Mouse (Mus musculus) ES-E14 (cell line): ENCODE results near the gene Olfr976. TPM values are rescaled to one million over a fixed set of nuclear protein-coding genes. Genes with fewer than 3 reads are reported as not detected.

Experiments used
- DNase-seq: peaks from one replicate; pipeline ENCODE4 v3.0.0-alpha.2; 2013; ENCODE audit warnings: low read depth, low spot score
- H3K27ac ChIP-seq: 2 replicates; pipeline ENCODE4 v1.5.1; 2012; ENCODE audit warnings: low read depth, mild to moderate bottlenecking, low read length, moderate library complexity, mixed read lengths; ENCODE audit not compliant: poor library complexity, insufficient read depth, severe bottlenecking
- H3K36me3 ChIP-seq: 2 replicates; pipeline ENCODE4 v1.6.1; 2012; ENCODE audit warnings: mild to moderate bottlenecking, low read length, moderate library complexity, mixed read lengths; ENCODE audit not compliant: control insufficient read depth, poor library complexity, insufficient read depth, severe bottlenecking
- H3K4me1 ChIP-seq, 2 experiments: fragments of 150-350 bp in 1 of 2; sonication (generic) in 1 of 2; 2 replicates each; pipeline ENCODE4 v1.6.1; 2012; ENCODE audit warnings: low read length in 2 of 2, mild to moderate bottlenecking in 1 of 2, mixed read lengths in 1 of 2; ENCODE audit not compliant: control insufficient read depth in 2 of 2, insufficient read depth in 2 of 2, poor library complexity in 1 of 2
- H3K4me3 ChIP-seq, 2 experiments: fragments of 150-350 bp in 1 of 2; sonication (generic) in 1 of 2; 2 replicates each; pipeline ENCODE4 v1.5.1; 2012; ENCODE audit warnings: low read length in 2 of 2, low read depth in 1 of 2, mild to moderate bottlenecking in 1 of 2, mixed read lengths in 1 of 2; ENCODE audit not compliant: insufficient read depth in 1 of 2, poor library complexity in 1 of 2, severe bottlenecking in 1 of 2
- H3K9ac ChIP-seq: 2 replicates; pipeline ENCODE4 v1.6.1; 2012; ENCODE audit warnings: low read depth, mild to moderate bottlenecking, low read length, mixed read lengths; ENCODE audit not compliant: poor library complexity, insufficient read depth, severe bottlenecking
- H3K9me3 ChIP-seq: fragments of 150-350 bp; sonication (generic); 2 replicates; pipeline ENCODE4 v1.6.1; 2012; ENCODE audit warnings: low read depth, mild to moderate bottlenecking, low read length; ENCODE audit not compliant: control insufficient read depth, insufficient read depth
- CHD2 ChIP-seq: IDR thresholded peaks from 2 replicates; pipeline ENCODE4 v1.6.1; 2014; ENCODE audit warnings: mild to moderate bottlenecking, low read depth, low read length, inconsistent platforms
- HCFC1 ChIP-seq: IDR thresholded peaks from 2 replicates; pipeline ENCODE4 v1.6.1; 2012; ENCODE audit warnings: low read length, inconsistent platforms, borderline replicate concordance; ENCODE audit not compliant: insufficient read depth
- MAFK ChIP-seq: IDR thresholded peaks from 2 replicates; pipeline ENCODE4 v1.6.1; 2014; ENCODE audit warnings: mild to moderate bottlenecking, low read depth, low read length, inconsistent platforms; ENCODE audit not compliant: insufficient read depth
- ZC3H11A ChIP-seq: IDR thresholded peaks from 2 replicates; pipeline ENCODE4 v1.6.1; 2012; ENCODE audit warnings: low read depth, mild to moderate bottlenecking, inconsistent platforms, low read length, borderline replicate concordance
- ZNF384 ChIP-seq: IDR thresholded peaks from 2 replicates; pipeline ENCODE4 v1.6.1; 2012; ENCODE audit warnings: low read depth, low read length, inconsistent platforms
- in situ Hi-C, 2 experiments: fragments of 600-800 bp; cut with MboI; formaldehyde crosslinking; loops; one replicate each; pipeline ENCODE4 v1.15.1; 2025; ENCODE audit warnings: low sequenced_read_pairs in 2 of 2, inconsistent platforms in 1 of 2; ENCODE audit not compliant: unreplicated experiment in 2 of 2
- total RNA-seq: library from RNA; depleted of rRNA; stranded (reverse); fragments of 300-350 nt; gene quantifications from 2 replicates; pipeline ENCODE4 v1.2.3, GENCODE M21; 2012; rRNA removed

Olfr976 gene
- total RNA-seq, 1 experiment, result not detected

- DNase-seq, result no peak
- no peak within 1 kb of the TSS for H3K4me3 ChIP-seq
- no peaks in the 10 kb centered on the region for H3K4me1 ChIP-seq
- in situ Hi-C loops, result no loop called here
- H3K9ac ChIP-seq, result no peak within 1 kb of the TSS
- TF ChIP-seq ZC3H11A, result no peak
- no peak for TF ChIP-seq MAFK
- TF ChIP-seq CHD2, result no peak
- TF ChIP-seq ZNF384, result no peak
- TF ChIP-seq HCFC1, result no peak
- H3K9me3 ChIP-seq, result no peaks in the 10 kb centered on the region
- no peak within 1 kb of the TSS for H3K27ac ChIP-seq
- no peaks in the 10 kb centered on the region for H3K36me3 ChIP-seq
These were observed 53.9 kb downstream of the Olfr976 start, which contains the start of gene Olfr229 for GRCm38 (mm10) chr9:39907036-39907435. Gene Olfr229, plus strand, starts transcription at chr9:39907336.

GRCm38 (mm10) chr9:39905106-39905505 lies 55.8 kb downstream of the Olfr976 start:
- H3K9me3 ChIP-seq, result no peaks in the 10 kb centered on the region
- no peak overlapping the region for H3K4me3 ChIP-seq
- in situ Hi-C loops, result no loop called here
- no peak overlapping the region for H3K27ac ChIP-seq
- TF ChIP-seq ZC3H11A (no peak), MAFK (no peak), CHD2 (no peak), ZNF384 (no peak), HCFC1 (no peak)
- H3K4me1 ChIP-seq, result no peaks in the 10 kb centered on the region
- H3K36me3 ChIP-seq, result no peaks in the 10 kb centered on the region
- DNase-seq, result no peak
- H3K9ac ChIP-seq, result no peak overlapping the region

Other genes starting within 250 kb of the Olfr976 start
- not detected in 2 replicates for gene Olfr965, start 249.8 kb downstream of the Olfr976 start, total RNA-seq
- gene Olfr150, start 230.2 kb downstream of the Olfr976 start, total RNA-seq, result not detected in 2 replicates
- gene Olfr967, start 214.9 kb downstream of the Olfr976 start, total RNA-seq, result not detected in 2 replicates
- 0.05 TPM in 1 of 2 replicates, not detected in the other for gene Olfr968, start 177.9 kb downstream of the Olfr976 start, total RNA-seq
- gene Olfr969, start 170.2 kb downstream of the Olfr976 start, total RNA-seq, result not detected in 2 replicates
- gene Olfr970, start 152.3 kb downstream of the Olfr976 start, total RNA-seq, result not detected in 2 replicates
- gene Olfr971, start 124.3 kb downstream of the Olfr976 start, total RNA-seq, result not detected in 2 replicates
- not detected in 2 replicates for gene Olfr972, start 94.7 kb downstream of the Olfr976 start, total RNA-seq
- not detected in 2 replicates for gene Olfr229, start 53.8 kb downstream of the Olfr976 start, total RNA-seq
- gene Olfr974, start 23.6 kb downstream of the Olfr976 start, total RNA-seq, result not detected in 2 replicates
- not detected in 2 replicates for gene Olfr975, start 9.1 kb downstream of the Olfr976 start, total RNA-seq
- not detected in 2 replicates for gene Olfr978, start 31.0 kb upstream of the Olfr976 start, total RNA-seq
- 0.13 TPM in 1 of 2 replicates, not detected in the other for gene Olfr979, start 42.3 kb upstream of the Olfr976 start, total RNA-seq
- 0.16 TPM in 1 of 2 replicates, not detected in the other for gene Olfr980, start 48.4 kb upstream of the Olfr976 start, total RNA-seq
- gene Olfr981, start 60.3 kb upstream of the Olfr976 start, total RNA-seq, result not detected in 2 replicates
- 0.05 TPM in 1 of 2 replicates, not detected in the other for gene Olfr982, start 112.7 kb upstream of the Olfr976 start, total RNA-seq
- gene Olfr983, start 132.5 kb upstream of the Olfr976 start, total RNA-seq, result 0.13 and 0.21 TPM in 2 replicates
- gene Olfr984, start 153.1 kb upstream of the Olfr976 start, total RNA-seq, result 0.36 and 0.48 TPM in 2 replicates
- 3.4 and 3.8 TPM in 2 replicates for gene Olfr985, start 169.1 kb upstream of the Olfr976 start, total RNA-seq
- gene Tmem225, start 187.0 kb upstream of the Olfr976 start, total RNA-seq, result not detected in 2 replicates
- gene Olfr986, start 219.8 kb upstream of the Olfr976 start, total RNA-seq, result 0.31 and 0.53 TPM in 2 replicates
- gene Zfp202, start 231.2 kb upstream of the Olfr976 start, total RNA-seq, result 2.1 and 2.2 TPM in 2 replicates